Mouse (Mus musculus): ENCODE measurements around the gene Cyba.

Gene Cyba

DNA sequence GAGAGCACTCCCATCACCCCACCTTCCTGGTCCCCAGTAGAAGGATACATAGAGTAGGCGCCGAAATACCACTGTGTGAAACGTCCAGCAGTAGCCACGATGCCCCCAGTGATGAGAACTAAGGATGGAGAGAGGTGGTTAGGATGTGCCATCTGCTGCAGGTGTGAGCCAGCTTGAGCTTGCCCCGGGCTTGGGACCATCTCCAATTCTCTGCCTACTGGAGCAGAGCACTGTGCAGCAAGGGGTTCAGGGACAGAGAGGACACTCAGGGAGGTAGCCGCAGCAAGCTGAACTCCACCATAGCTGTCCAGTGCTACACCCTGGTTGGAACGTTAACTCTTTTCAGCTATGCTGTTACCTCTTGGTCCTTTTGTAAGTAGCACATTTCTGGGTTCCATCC lies 5.1 kb downstream of the Cyba start:
- intact Hi-C loops (cut with DNase I) = no loop called here

- intact Hi-C loops (cut with DNase I) = no loop called here
Measured at GRCm38 (mm10) chr8:122426145-122426544, 6.6 kb downstream of the Cyba start.

- intact Hi-C loops (cut with DNase I) = no loop called here
Measured at GRCm38 (mm10) chr8:122423659-122424058, 9.1 kb downstream of the Cyba start.

- intact Hi-C loops (cut with DNase I) = no loop called here
Measured at GRCm38 (mm10) chr8:122423217-122423616, 9.5 kb downstream of the Cyba start.

DNA sequence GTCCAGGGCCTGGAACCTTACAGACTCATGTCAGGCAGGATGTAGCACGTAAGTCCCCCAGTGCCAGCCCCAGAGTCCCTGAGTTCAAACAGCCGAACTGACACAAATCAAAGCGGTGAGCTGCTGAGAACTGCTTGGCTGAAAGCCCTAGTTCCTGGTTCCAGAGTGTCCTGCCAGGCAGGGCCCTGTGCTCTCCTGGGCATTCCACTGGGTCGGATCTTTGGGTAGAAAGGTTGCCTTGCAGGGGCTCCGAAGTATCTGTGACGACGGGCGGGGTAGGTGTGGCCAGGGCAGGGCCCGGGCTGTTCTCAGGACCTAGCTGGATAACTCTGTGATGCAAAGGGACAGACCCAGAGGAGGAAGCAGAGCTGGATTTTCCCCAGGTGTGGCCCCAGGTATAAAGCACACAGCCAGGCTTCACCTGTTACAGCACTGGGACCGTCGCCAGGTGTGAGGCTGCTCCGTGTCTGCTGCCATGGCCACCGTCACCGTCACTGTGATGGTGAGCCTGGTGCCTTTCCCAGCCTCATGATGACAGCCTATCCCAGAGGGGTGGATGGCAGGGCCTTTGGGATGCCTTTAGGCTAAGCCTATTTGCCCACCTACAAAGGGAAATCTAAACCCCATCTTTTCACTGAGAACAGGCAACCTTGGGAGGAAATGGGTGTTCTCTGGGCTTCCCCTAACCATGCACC lies 11.2 kb downstream of the Cyba start, which contains the start of gene Il17c:
Gene Il17c, plus strand, starts transcription at position 645 of the 695 bp plus-strand sequence.
- intact Hi-C loops (cut with DNase I) = no loop called here

DNA sequence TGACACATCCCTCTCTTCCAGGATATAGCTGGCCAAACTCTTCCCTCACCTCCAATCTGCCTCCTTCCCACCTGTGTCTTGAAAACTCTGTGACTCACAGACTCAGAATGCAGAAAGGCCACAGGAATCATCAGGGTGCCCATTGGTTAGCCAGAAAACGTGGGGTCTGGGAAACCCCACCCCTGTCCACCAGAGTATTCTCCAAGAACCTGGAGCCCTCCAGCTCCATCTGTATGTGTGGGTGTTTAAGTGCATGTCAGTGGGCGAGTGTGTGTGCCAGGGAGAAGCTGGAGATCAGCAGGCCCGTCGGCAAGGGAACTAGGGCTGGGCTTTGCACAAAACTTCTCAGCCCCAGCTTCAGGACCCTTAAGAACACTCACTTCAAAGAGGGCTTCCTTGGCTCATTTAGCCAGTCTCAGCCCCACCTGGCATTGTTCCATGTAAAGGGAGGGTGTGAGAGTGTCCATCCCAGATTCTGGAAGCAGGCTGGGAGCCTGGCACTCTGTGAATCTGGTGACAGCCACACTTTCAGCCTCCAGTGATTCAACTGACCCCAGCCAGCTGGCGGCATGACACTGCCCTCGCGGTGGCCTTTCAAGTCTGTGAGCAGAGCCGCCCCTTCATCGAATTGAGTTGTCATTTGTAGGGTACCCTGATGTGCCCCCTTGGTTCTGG lies 12.7 kb downstream of the Cyba start:
- intact Hi-C loops (cut with DNase I) = no loop called here

- intact Hi-C loops (cut with DNase I) = no loop called here
Measured at GRCm38 (mm10) chr8:122415554-122415953, 17.2 kb downstream of the Cyba start.

GRCm38 (mm10) chr8:122414311-122414710 lies 18.4 kb downstream of the Cyba start:
- intact Hi-C loops (cut with DNase I) = no loop called here

- intact Hi-C loops (cut with DNase I) = no loop called here
Measured at GRCm38 (mm10) chr8:122407678-122408077, 25.1 kb downstream of the Cyba start.

DNA sequence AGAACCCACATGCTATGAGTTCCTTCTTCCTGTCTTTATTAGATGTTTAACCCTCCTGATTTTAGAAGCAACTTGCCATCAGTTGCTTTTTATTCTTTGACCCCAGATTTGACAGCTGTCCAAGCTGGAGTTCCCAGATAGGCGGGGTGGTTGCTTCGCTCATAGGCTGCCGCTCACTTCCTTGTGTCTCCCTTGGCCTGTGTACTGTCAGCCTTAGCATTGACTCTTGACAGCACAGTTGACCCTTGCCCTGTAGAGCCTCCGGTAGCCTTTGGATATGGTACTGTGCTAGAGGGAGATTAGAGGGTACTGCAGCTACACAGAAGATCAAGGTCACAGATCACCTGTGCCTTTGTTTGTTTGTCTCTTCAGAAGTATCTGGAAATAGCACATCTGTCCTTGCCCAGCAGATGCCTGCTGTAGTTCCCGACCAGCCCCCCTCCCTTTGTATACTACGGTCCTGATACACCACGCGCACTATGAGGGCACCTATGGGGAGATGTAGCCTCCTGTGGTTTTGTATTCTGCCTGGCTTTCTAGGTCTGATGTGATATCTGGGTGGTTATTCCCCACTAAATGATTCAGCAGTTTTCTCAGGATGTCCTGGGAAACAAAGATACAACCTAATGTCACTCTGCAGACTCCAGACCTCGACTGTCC lies 27.5 kb downstream of the Cyba start:
- intact Hi-C loops (cut with DNase I) = no loop called here

GRCm38 (mm10) chr8:122398186-122398585 lies 34.5 kb downstream of the Cyba start:
- intact Hi-C loops (cut with DNase I) = no loop called here

DNA sequence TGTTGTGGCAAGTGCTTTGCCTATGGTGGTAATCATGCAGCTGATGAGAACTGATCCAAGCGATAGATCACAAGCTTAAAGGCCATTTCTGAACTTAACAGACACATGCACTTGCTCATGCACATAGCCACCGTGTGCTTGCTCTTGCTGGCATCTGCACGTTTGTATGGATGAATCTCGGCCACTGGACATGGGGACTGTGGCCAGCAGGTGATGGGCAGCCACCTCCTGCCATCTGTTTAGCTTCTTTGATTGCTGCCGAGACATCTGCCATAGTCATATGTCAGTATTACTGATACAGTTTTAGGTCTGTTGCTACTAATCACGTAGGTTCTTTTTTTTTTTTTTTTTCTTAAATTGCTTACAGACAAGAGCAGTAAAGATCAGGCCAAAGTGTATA lies 37.4 kb downstream of the Cyba start:
- intact Hi-C loops (cut with DNase I) = no loop called here

GRCm38 (mm10) chr8:122393717-122394116 lies 39.0 kb downstream of the Cyba start:
- intact Hi-C loops (cut with DNase I) = no loop called here

- intact Hi-C loops (cut with DNase I) = no loop called here
Measured at GRCm38 (mm10) chr8:122390758-122391157, 42.0 kb downstream of the Cyba start.

DNA sequence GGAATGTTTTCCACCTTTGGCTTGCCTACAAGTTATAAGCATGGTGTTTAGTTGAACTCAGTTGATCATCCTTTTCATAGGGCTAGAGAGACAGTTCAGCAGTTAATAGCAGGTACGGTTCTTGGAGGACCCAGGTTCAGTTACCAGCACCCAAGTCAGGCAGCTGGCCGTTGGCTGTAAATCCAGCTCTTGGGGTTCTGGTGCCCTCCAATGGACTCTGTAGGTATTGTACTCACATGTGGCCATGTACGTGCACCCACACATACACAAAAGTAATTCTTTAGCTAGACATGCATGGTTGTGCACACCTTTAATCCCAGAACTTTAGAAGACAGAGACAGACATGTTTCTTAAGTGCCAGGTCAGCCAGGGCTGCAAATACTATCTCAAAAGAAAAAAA lies 43.4 kb downstream of the Cyba start:
- intact Hi-C loops (cut with DNase I) = no loop called here

GRCm38 (mm10) chr8:122383039-122383438 lies 49.7 kb downstream of the Cyba start:
- intact Hi-C loops (cut with DNase I) = no loop called here

DNA sequence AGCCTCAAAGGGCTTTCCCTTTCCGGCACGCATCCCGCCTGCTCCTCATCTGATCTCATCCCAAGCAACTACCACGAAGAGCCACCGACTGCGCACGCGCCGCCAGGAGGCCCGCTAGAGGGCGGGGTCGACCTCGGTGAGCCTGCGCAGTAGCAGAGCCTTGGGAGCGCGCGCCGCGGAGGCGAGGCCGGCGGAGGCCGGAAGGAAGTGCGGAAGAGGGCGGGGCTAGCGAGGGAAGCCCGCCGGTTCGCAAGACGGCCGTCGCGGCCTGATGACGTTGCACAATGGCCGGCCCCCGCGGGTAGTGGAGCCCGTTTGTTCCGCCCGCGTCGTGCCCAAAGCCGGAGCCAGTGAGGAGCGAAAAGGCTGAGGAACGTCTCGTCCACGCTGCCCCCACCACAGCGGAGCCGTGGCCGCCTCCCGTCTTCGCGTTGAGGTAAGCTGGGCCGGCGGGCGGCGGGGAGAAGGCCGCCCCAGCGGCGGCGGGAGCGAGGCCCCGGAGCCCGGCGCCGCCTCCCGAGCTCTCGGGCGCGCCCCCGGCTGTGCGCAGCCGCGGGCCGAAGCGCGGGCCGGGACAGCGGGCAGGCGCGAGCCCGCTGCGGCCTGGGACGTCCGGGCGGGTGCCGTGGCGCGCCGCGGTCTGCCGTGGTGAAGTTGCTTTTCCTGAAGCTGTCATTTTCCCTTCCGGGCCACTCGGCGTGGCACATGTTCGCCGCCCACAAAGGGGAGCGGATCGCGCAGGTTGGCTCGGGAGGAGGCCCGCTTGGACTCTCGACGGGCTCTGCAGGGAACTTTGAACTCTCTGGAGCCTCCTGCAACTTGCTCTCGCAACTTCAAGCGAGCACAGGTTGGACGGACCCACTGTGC lies 56.1 kb downstream of the Cyba start, which contains the start of gene Zc3h18:
Gene Zc3h18, plus strand, starts transcription at position 245 of the 867 bp plus-strand sequence.
- intact Hi-C loops (cut with DNase I) = loop anchor here (5.0 kb wide), 1 partner anchor 61 kb away; no protein-coding TSS in a partner anchor

DNA sequence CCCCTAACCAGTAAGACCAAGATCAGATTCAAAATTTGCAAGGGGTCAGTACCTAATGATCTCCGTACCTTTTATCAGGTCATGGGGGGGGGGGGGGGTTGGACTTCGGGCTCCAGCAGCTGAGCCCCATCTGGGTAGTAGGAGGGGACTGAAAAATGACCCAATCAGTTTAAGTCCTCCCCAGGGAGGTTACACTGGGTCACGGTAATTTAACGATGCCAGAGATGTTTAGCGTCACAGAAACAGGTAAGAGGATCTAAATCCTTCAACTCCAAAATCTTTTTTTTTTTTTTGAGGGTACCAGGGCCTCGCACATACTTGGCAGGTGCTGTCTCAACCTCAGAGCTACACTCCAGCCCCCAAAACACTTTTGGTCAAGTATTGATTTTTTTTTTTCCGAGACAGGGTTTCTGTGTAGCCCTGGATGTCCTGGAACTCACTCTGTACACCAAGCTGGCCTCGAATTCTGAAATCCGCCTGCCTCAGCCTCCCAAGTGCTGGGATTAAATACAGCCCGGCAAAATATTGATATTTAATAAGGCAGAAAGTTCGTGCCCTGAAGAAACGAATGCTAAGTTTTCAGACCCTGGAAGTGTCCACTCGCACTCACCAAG lies 56.9 kb downstream of the Cyba start:
- intact Hi-C loops (cut with DNase I) = loop anchor here (5.0 kb wide), 1 partner anchor 61 kb away; no protein-coding TSS in a partner anchor

- intact Hi-C loops (cut with DNase I) = loop anchor here (5.0 kb wide), 1 partner anchor 62 kb away; no protein-coding TSS in a partner anchor
Measured at GRCm38 (mm10) chr8:122375320-122375719, 57.4 kb downstream of the Cyba start.

All from adrenal gland (tissue).